Mouse (Mus musculus) stomach, embryonic 16.5 days (tissue): ENCODE results near the gene A430078G23Rik. TPM values are rescaled to one million over a fixed set of nuclear protein-coding genes. Genes with fewer than 3 reads are reported as not detected.

ENCODE experiments used
- ATAC-seq: fragments of 200-750 bp; cut with Nextera tagmentation; 2 replicates; pipeline ENCODE4 v1.8.0; 2017; ENCODE audit warnings: moderate number of reproducible peaks, moderate TSS enrichment; ENCODE audit not compliant: insufficient read depth, low FRiP score
- H3K27ac ChIP-seq: fragments of 300-500 bp; sonication (generic); 2 replicates; pipeline ENCODE4 v1.5.1; 2014; ENCODE audit warnings: low read length
- H3K27me3 ChIP-seq: fragments of 300-500 bp; sonication (generic); 2 replicates; pipeline ENCODE4 v1.6.1; 2014; ENCODE audit warnings: low read length, control low read depth, mixed read lengths; ENCODE audit not compliant: control insufficient read depth, insufficient read depth
- H3K36me3 ChIP-seq: fragments of 300-500 bp; sonication (generic); 2 replicates; pipeline ENCODE4 v1.6.1; 2014; ENCODE audit warnings: low read length; ENCODE audit not compliant: control insufficient read depth, insufficient read depth
- H3K4me1 ChIP-seq: fragments of 300-500 bp; sonication (generic); 2 replicates; pipeline ENCODE4 v1.6.1; 2014; ENCODE audit warnings: low read length, control low read depth, mixed read lengths; ENCODE audit not compliant: control insufficient read depth, insufficient read depth
- H3K4me2 ChIP-seq: fragments of 300-500 bp; sonication (generic); 2 replicates; pipeline ENCODE4 v1.6.1; 2014; ENCODE audit warnings: low read depth, low read length, mixed read lengths
- H3K4me3 ChIP-seq: fragments of 300-500 bp; sonication (generic); replicated peaks from 2 replicates; pipeline ENCODE4 v1.5.1; 2014; ENCODE audit warnings: mild to moderate bottlenecking, low read length
- H3K9ac ChIP-seq: fragments of 300-500 bp; sonication (generic); 2 replicates; pipeline ENCODE4 v1.6.1; 2014; ENCODE audit warnings: low read length
- H3K9me3 ChIP-seq: fragments of 300-500 bp; sonication (generic); replicated peaks from 2 replicates; pipeline ENCODE4 v1.6.1; 2016; ENCODE audit warnings: low read length, control low read depth; ENCODE audit not compliant: control insufficient read depth
- WGBS: fragments of 180-500 bp; shearing (Covaris S2); extraction: QIAGEN DNeasy Blood & Tissue Kit; methylation state at CpG from one replicate; pipeline ENCODE4 v1.1.7; 2014; 5-methylcytosine and 5-hydroxymethylcytosine counted together
- polyA plus RNA-seq: library from polyadenylated mRNA; unstranded; fragments of >200 nt; fragmentation: Nextera tagmentation; extraction: Ambion mirVana; gene quantifications from 2 replicates; pipeline ENCODE4 v1.2.1, GENCODE M21; 2015

Gene A430078G23Rik
- polyA plus RNA-seq, 1 experiment from 2014 or later, result 0.93 TPM

- H3K9ac ChIP-seq, result no peak overlapping the region
- WGBS, result 98% methylated on average over 1 of the region's 1 CpGs
- no peak overlapping the region for H3K27ac ChIP-seq
- H3K27me3 ChIP-seq, result no peaks in the 10 kb centered on the region
- no peaks in the 10 kb centered on the region for H3K36me3 ChIP-seq
- H3K4me2 ChIP-seq, result no peak overlapping the region
- ATAC-seq, result no peak
- H3K4me1 ChIP-seq, result peaks cover 24% of the 10 kb centered on the region
- H3K9me3 ChIP-seq, result no peaks in the 10 kb centered on the region
- H3K4me3 ChIP-seq, result no peak overlapping the region
Measured at GRCm38 (mm10) chr8:3412816-3413215, 59.6 kb downstream of the A430078G23Rik start.

- no peaks in the 10 kb centered on the region for H3K9me3 ChIP-seq
- H3K4me2 ChIP-seq, result no peak overlapping the region
- no peak for ATAC-seq
- H3K36me3 ChIP-seq, result no peaks in the 10 kb centered on the region
- H3K9ac ChIP-seq, result no peak overlapping the region
- 70% methylated on average over 6 of the region's 6 CpGs for WGBS
- H3K4me3 ChIP-seq, result no peak overlapping the region
- H3K27me3 ChIP-seq, result no peaks in the 10 kb centered on the region
- H3K4me1 ChIP-seq, result peaks cover 25% of the 10 kb centered on the region
- no peak overlapping the region for H3K27ac ChIP-seq
Measured at GRCm38 (mm10) chr8:3414639-3415190, 61.5 kb downstream of the A430078G23Rik start.

- no peak overlapping the region for H3K27ac ChIP-seq
- H3K4me2 ChIP-seq, result no peak overlapping the region
- no peak for ATAC-seq
- no peaks in the 10 kb centered on the region for H3K27me3 ChIP-seq
- H3K9ac ChIP-seq, result no peak overlapping the region
- H3K36me3 ChIP-seq, result no peaks in the 10 kb centered on the region
- no peak overlapping the region for H3K4me3 ChIP-seq
- peaks cover 25% of the 10 kb centered on the region for H3K4me1 ChIP-seq
- no peaks in the 10 kb centered on the region for H3K9me3 ChIP-seq
- 76% methylated on average over 4 of the region's 4 CpGs for WGBS
Measured at GRCm38 (mm10) chr8:3415259-3415658, 62.0 kb downstream of the A430078G23Rik start.

GRCm38 (mm10) chr8:3415661-3416060 is 62.4 kb downstream of the A430078G23Rik start:
- 81% methylated on average over 6 of the region's 6 CpGs for whole genome bisulfite sequencing
- Histone ChIP-seq H3K4me2 (no peak overlapping the region), H3K27ac (no peak overlapping the region), H3K36me3 (no peaks in the 10 kb centered on the region), H3K9ac (no peak overlapping the region), H3K27me3 (no peaks in the 10 kb centered on the region), H3K4me3 (no peak overlapping the region), H3K9me3 (no peaks in the 10 kb centered on the region), H3K4me1 (peaks cover 25% of the 10 kb centered on the region)
- ATAC-seq, result no peak

- Histone ChIP-seq H3K4me2 (no peak overlapping the region), H3K9ac (no peak overlapping the region), H3K27me3 (no peaks in the 10 kb centered on the region), H3K4me3 (no peak overlapping the region), H3K4me1 (peaks cover 21% of the 10 kb centered on the region), H3K36me3 (no peaks in the 10 kb centered on the region), H3K27ac (no peak overlapping the region), H3K9me3 (no peaks in the 10 kb centered on the region)
- 45% methylated on average over 4 of the region's 4 CpGs for WGBS
- no peak for ATAC-seq
Measured at GRCm38 (mm10) chr8:3416846-3417245, 63.6 kb downstream of the A430078G23Rik start.

- no peak overlapping the region for H3K4me3 ChIP-seq
- no peak overlapping the region for H3K27ac ChIP-seq
- no peaks in the 10 kb centered on the region for H3K36me3 ChIP-seq
- no peaks in the 10 kb centered on the region for H3K27me3 ChIP-seq
- no peak overlapping the region for H3K4me2 ChIP-seq
- peak; percentile 8; the same call in 1 of the 2 replicates for ATAC-seq
- no peak overlapping the region for H3K9ac ChIP-seq
- peaks cover 15% of the 10 kb centered on the region for H3K4me1 ChIP-seq
- 25% methylated on average over 8 of the region's 8 CpGs for WGBS
- no peaks in the 10 kb centered on the region for H3K9me3 ChIP-seq
Measured at GRCm38 (mm10) chr8:3417455-3417854, 64.2 kb downstream of the A430078G23Rik start.

GRCm38 (mm10) chr8:3418101-3418500 is 64.9 kb downstream of the A430078G23Rik start:
- H3K4me1 ChIP-seq, result peaks cover 15% of the 10 kb centered on the region
- no peak overlapping the region for H3K4me2 ChIP-seq
- no peaks in the 10 kb centered on the region for H3K27me3 ChIP-seq
- 75% methylated on average over 1 of the region's 1 CpGs for WGBS
- H3K36me3 ChIP-seq, result no peaks in the 10 kb centered on the region
- ATAC-seq, result peak; percentile 41; the same call in 1 of the 2 replicates
- no peaks in the 10 kb centered on the region for H3K9me3 ChIP-seq
- H3K27ac ChIP-seq, result no peak overlapping the region
- no peak overlapping the region for H3K9ac ChIP-seq
- no peak overlapping the region for H3K4me3 ChIP-seq

GRCm38 (mm10) chr8:3420105-3420706 is 67.0 kb downstream of the A430078G23Rik start:
- Histone ChIP-seq H3K36me3 (no peaks in the 10 kb centered on the region), H3K4me3 (no peak overlapping the region), H3K27me3 (no peaks in the 10 kb centered on the region), H3K27ac (no peak overlapping the region), H3K4me2 (no peak overlapping the region), H3K9ac (no peak overlapping the region), H3K4me1 (peaks cover 10% of the 10 kb centered on the region), H3K9me3 (no peaks in the 10 kb centered on the region)
- no peak for ATAC-seq
- WGBS, result 74% methylated on average over 10 of the region's 10 CpGs

- Histone ChIP-seq H3K27me3 (no peaks in the 10 kb centered on the region), H3K27ac (no peak overlapping the region), H3K9me3 (no peaks in the 10 kb centered on the region), H3K4me1 (peaks cover 10% of the 10 kb centered on the region), H3K4me3 (no peak overlapping the region), H3K9ac (no peak overlapping the region), H3K4me2 (no peak overlapping the region), H3K36me3 (no peaks in the 10 kb centered on the region)
- WGBS, result 87% methylated on average over 5 of the region's 5 CpGs
- no peak for ATAC-seq
Measured at GRCm38 (mm10) chr8:3421507-3421906, 68.3 kb downstream of the A430078G23Rik start.
